Mouse (Mus musculus): ENCODE measurements around the gene Zbtb44. TPM values are rescaled to one million over a fixed set of nuclear protein-coding genes. Genes with fewer than 3 reads are reported as not detected.

Gene Zbtb44
- polyA plus RNA-seq, 1 experiment from 2014 or later: 5.3 TPM

DNA sequence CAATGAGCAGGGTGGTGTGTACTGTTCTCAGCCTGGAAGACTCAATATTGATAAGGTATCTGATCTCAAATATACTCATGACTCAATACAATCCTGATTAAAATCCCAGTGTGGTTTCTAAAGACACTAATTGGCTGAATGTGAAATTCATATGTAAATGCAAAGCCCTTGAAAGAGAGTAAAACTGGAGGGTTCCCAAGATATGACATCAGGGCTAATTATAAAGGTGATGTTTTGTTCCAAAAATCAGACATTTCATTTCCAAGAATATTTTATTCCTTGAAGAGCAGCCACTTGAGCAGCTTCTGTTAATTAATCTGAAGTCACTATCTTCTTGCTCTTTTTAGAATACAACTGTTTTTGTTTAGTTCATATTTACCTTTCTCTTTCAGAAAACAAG is 85.1 kb downstream of the Zbtb44 start:
- Histone ChIP-seq H3K27ac (replicated peaks; ENCODE audit: low read depth, low read length) (no peak overlapping the region), H3K9me3 (ENCODE audit: control insufficient read depth, low read length) (no peaks in the 10 kb centered on the region), H3K4me1 (ENCODE audit: control insufficient read depth, insufficient read depth, low read length) (no peaks in the 10 kb centered on the region), H3K4me2 (ENCODE audit: low read length) (no peak overlapping the region), H3K36me3 (ENCODE audit: control insufficient read depth, insufficient read depth, low read length) (no peaks in the 10 kb centered on the region), H3K4me3 (replicated peaks; ENCODE audit: low read depth, low read length) (no peak overlapping the region), H3K9ac (replicated peaks; ENCODE audit: low read length) (no peak overlapping the region), H3K27me3 (ENCODE audit: control insufficient read depth, insufficient read depth, low read length) (no peaks in the 10 kb centered on the region)
- DNase-seq (no peak), ATAC-seq (ENCODE audit: low FRiP score, low TSS enrichment) (no peak)

DNA sequence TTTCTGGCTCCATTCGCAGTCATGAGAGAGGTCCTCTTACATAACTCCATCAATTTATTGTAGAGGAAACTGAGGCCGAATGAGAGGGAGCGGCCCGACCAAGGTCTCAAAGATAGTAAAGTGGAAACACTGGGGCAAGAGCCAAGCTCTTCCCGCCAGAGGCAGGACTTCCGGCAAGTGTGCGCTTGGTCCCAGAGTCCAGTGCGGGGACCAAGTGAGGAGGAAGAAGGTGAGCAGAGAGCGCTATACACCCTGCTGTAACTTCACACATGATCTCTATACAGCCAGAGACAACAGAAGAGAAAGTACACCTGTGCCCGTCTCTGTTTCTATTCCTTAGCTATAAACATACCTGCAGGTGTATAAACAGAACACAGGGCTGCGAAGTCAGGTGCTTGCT is 86.6 kb downstream of the Zbtb44 start:
- Histone ChIP-seq H3K27ac (replicated peaks; ENCODE audit: low read depth, low read length) (no peak overlapping the region), H3K9ac (replicated peaks; ENCODE audit: low read length) (no peak overlapping the region), H3K4me2 (ENCODE audit: low read length) (no peak overlapping the region), H3K36me3 (ENCODE audit: control insufficient read depth, insufficient read depth, low read length) (no peaks in the 10 kb centered on the region), H3K4me1 (ENCODE audit: control insufficient read depth, insufficient read depth, low read length) (no peaks in the 10 kb centered on the region), H3K27me3 (ENCODE audit: control insufficient read depth, insufficient read depth, low read length) (no peaks in the 10 kb centered on the region), H3K4me3 (replicated peaks; ENCODE audit: low read depth, low read length) (no peak overlapping the region), H3K9me3 (ENCODE audit: control insufficient read depth, low read length) (no peaks in the 10 kb centered on the region)
- ATAC-seq (ENCODE audit: low FRiP score, low TSS enrichment): no peak
- WGBS: 95% methylated on average over 11 of the region's 11 CpGs
- no peak for DNase-seq

DNA sequence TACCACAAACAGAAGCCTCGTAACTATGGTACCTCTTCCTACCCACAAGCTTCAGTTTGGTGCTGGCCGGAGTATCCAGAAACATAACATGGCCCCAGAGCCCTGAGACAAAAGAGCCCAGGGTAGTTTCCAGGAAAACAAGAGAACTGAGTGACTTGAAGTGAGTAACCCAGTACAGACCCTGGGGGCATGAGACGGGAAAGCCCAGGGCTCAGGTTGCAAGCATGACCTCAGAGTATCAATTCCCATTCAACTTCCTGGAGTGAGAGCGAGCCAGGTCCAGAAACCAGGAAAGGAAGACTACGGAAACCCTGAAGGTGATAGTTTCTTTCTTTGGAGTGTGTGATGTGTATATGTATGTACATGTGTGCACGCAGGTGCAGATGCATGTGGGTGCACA is 87.0 kb downstream of the Zbtb44 start:
- Histone ChIP-seq H3K9me3 (ENCODE audit: control insufficient read depth, low read length) (no peaks in the 10 kb centered on the region), H3K4me2 (ENCODE audit: low read length) (no peak overlapping the region), H3K4me3 (replicated peaks; ENCODE audit: low read depth, low read length) (no peak overlapping the region), H3K4me1 (ENCODE audit: control insufficient read depth, insufficient read depth, low read length) (no peaks in the 10 kb centered on the region), H3K27ac (replicated peaks; ENCODE audit: low read depth, low read length) (no peak overlapping the region), H3K27me3 (ENCODE audit: control insufficient read depth, insufficient read depth, low read length) (no peaks in the 10 kb centered on the region), H3K36me3 (ENCODE audit: control insufficient read depth, insufficient read depth, low read length) (no peaks in the 10 kb centered on the region), H3K9ac (replicated peaks; ENCODE audit: low read length) (no peak overlapping the region)
- DNase-seq (no peak), ATAC-seq (ENCODE audit: low FRiP score, low TSS enrichment) (no peak)
- WGBS: 94% methylated on average over 6 of the region's 6 CpGs

DNA sequence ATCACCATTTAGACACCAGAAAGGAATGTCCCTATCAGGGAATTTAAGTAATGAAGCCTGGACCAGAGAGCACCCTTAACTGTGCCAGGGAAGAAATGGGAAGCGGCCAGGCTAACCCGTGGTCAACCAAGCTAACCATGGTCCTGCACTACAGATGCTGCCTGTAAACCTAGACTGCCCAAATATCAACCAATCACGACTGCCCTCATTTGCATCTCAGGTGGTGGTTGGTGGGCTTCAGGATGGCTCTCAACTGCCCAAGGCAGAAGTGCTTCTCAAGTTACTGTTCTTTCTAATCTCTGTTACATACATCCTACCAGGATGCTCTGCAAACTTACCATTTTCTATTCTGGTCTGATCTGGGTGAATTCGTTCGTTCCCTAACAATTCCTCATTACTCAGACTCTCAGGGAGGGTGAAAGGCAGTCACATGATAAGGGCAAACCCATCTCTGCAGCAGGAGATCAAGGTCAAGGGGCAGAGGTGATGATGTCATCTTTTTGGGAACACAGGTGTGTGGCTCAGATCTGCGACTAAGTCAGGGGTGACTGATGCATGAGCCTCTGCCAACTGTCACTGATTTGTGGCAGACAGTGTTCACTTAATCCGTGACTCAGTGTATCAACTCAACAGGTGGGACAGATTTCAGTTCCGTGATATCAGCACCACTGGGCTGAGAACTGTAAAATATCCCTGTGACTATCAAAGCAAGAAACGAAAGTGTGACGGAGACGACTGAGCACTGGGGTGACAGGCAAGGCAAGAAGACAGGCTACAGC is 88.3 kb downstream of the Zbtb44 start:
- H3K4me2 ChIP-seq (ENCODE audit: low read length): no peak overlapping the region
- H3K4me1 ChIP-seq (ENCODE audit: control insufficient read depth, insufficient read depth, low read length): no peaks in the 10 kb centered on the region
- no peak for ATAC-seq (ENCODE audit: low FRiP score, low TSS enrichment)
- H3K9me3 ChIP-seq (ENCODE audit: control insufficient read depth, low read length): no peaks in the 10 kb centered on the region
- no peaks in the 10 kb centered on the region for H3K27me3 ChIP-seq (ENCODE audit: control insufficient read depth, insufficient read depth, low read length)
- DNase-seq: peak; percentile 12
- no peak overlapping the region for H3K27ac ChIP-seq (replicated peaks; ENCODE audit: low read depth, low read length)
- no peak overlapping the region for H3K9ac ChIP-seq (replicated peaks; ENCODE audit: low read length)
- no peak overlapping the region for H3K4me3 ChIP-seq (replicated peaks; ENCODE audit: low read depth, low read length)
- 45% methylated on average over 11 of the region's 11 CpGs for WGBS
- no peaks in the 10 kb centered on the region for H3K36me3 ChIP-seq (ENCODE audit: control insufficient read depth, insufficient read depth, low read length)

DNA sequence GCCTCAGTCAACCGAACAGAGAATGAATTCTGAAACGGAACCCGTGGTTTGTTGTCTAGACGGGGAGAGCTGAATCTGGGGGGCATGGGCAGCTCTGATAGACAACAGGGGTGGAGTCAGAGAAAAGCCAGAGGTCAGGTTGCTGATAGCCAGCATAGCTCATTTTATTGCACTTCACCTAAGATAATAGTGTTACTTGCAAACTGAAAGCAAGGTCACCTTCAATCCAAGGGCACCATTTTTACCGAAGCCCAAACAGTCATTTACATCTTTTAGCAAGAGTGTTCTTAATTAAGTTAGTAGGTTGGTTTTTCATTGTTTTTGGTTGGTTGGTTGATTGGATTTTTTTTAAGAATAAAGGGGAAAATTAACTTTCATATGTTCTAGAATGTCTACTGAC is 89.0 kb downstream of the Zbtb44 start:
- no peak overlapping the region for H3K4me2 ChIP-seq (ENCODE audit: low read length)
- H3K27ac ChIP-seq (replicated peaks; ENCODE audit: low read depth, low read length): no peak overlapping the region
- H3K36me3 ChIP-seq (ENCODE audit: control insufficient read depth, insufficient read depth, low read length): no peaks in the 10 kb centered on the region
- no peak for ATAC-seq (ENCODE audit: low FRiP score, low TSS enrichment)
- H3K4me3 ChIP-seq (replicated peaks; ENCODE audit: low read depth, low read length): no peak overlapping the region
- no peaks in the 10 kb centered on the region for H3K27me3 ChIP-seq (ENCODE audit: control insufficient read depth, insufficient read depth, low read length)
- no peaks in the 10 kb centered on the region for H3K9me3 ChIP-seq (ENCODE audit: control insufficient read depth, low read length)
- DNase-seq: no peak
- no peak overlapping the region for H3K9ac ChIP-seq (replicated peaks; ENCODE audit: low read length)
- 82% methylated on average over 5 of the region's 5 CpGs for WGBS
- no peaks in the 10 kb centered on the region for H3K4me1 ChIP-seq (ENCODE audit: control insufficient read depth, insufficient read depth, low read length)

DNA sequence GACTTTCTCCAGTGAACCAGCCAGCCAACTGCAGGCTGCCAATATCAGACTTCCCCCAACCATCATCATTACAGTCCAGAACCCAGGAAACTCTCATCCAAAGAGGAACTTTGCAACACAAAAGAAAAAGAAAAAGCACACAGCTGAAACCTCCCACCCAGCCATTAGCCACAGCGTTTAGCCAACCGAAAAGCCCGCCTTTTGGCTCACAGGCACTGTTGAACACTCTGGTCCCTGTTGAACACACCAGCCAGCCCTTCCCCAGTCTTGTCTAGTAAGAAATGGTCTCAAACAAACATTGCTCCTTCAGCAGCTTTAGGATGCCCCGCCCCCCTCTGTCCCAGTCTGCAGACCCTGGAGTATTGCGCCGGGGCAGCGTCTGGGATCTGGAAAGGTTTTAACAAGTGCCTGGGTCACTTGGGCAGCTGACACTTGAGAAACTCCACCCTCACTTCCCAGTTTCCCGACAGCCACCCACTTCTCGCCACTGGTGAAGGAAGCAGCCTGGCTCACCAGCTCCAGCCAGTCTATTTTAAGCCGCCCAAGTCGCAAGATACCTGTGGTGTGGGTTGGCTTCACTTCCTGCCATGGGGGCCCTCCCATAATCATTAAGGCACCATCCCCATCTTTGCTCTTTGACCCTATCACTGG is 89.6 kb downstream of the Zbtb44 start:
- DNase-seq (no peak), ATAC-seq (ENCODE audit: low FRiP score, low TSS enrichment) (no peak)
- H3K4me2 ChIP-seq (ENCODE audit: low read length): no peak overlapping the region
- no peak overlapping the region for H3K9ac ChIP-seq (replicated peaks; ENCODE audit: low read length)
- no peak overlapping the region for H3K27ac ChIP-seq (replicated peaks; ENCODE audit: low read depth, low read length)
- no peaks in the 10 kb centered on the region for H3K36me3 ChIP-seq (ENCODE audit: control insufficient read depth, insufficient read depth, low read length)
- H3K9me3 ChIP-seq (ENCODE audit: control insufficient read depth, low read length): no peaks in the 10 kb centered on the region
- no peak overlapping the region for H3K4me3 ChIP-seq (replicated peaks; ENCODE audit: low read depth, low read length)
- WGBS: 72% methylated on average over 11 of the region's 11 CpGs
- H3K27me3 ChIP-seq (ENCODE audit: control insufficient read depth, insufficient read depth, low read length): no peaks in the 10 kb centered on the region
- no peaks in the 10 kb centered on the region for H3K4me1 ChIP-seq (ENCODE audit: control insufficient read depth, insufficient read depth, low read length)

DNA sequence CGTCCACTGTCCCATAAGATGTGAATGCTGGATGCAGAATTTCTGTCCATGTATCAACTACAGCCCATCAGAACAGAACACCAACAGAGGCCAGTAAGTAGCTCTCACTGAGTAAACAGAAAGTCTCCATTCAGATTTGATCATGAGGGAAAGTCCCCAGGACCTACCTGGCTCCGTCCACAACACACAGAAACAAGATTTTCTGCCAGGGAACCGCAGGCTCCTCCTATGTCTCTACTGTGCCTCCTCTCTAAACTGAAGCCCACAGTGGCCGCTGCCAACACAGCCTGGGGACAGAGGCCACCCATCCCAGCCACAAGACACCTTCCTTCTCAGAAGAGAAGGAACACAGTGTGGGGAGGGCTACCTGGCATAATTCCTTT is 90.1 kb downstream of the Zbtb44 start:
- 81% methylated on average over 4 of the region's 4 CpGs for WGBS
- no peak overlapping the region for H3K4me3 ChIP-seq (replicated peaks; ENCODE audit: low read depth, low read length)
- no peak for DNase-seq
- H3K27me3 ChIP-seq (ENCODE audit: control insufficient read depth, insufficient read depth, low read length): no peaks in the 10 kb centered on the region
- no peaks in the 10 kb centered on the region for H3K36me3 ChIP-seq (ENCODE audit: control insufficient read depth, insufficient read depth, low read length)
- no peak overlapping the region for H3K4me2 ChIP-seq (ENCODE audit: low read length)
- H3K27ac ChIP-seq (replicated peaks; ENCODE audit: low read depth, low read length): no peak overlapping the region
- H3K9me3 ChIP-seq (ENCODE audit: control insufficient read depth, low read length): no peaks in the 10 kb centered on the region
- no peak overlapping the region for H3K9ac ChIP-seq (replicated peaks; ENCODE audit: low read length)
- H3K4me1 ChIP-seq (ENCODE audit: control insufficient read depth, insufficient read depth, low read length): no peaks in the 10 kb centered on the region
- ATAC-seq (ENCODE audit: low FRiP score, low TSS enrichment): no peak

DNA sequence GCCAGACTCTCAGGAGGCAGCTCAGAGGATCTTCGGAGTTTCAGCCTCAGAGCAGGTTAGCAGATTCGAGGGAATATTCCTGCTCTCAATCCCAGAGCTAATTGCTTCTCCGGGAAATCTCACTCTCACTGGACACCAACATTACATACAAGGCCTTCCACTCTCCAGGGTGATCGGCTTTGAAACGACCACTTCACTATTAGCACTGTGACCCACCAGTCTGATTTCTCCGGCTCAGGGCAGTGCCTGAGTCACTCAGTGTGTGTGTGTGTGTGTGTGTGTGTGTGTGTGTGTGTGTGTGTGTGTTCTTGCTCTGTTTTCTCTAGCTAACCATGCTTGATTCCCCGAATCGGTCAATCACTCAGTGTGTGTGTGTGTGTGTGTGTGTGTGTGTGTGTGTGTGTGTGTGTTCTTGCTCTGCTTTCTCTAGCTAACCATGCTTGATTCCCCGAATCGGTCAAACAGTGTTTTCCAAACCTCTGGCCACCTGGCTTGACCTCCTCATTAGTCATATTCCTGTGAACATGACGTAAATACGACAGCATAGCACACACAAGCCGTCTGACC is 92.1 kb downstream of the Zbtb44 start:
- no peak overlapping the region for H3K4me2 ChIP-seq (ENCODE audit: low read length)
- DNase-seq (peak; percentile 33), ATAC-seq (ENCODE audit: low FRiP score, low TSS enrichment) (no peak)
- H3K9me3 ChIP-seq (ENCODE audit: control insufficient read depth, low read length): no peaks in the 10 kb centered on the region
- 71% methylated on average over 13 of the region's 13 CpGs for WGBS
- H3K4me3 ChIP-seq (replicated peaks; ENCODE audit: low read depth, low read length): no peak overlapping the region
- no peaks in the 10 kb centered on the region for H3K27me3 ChIP-seq (ENCODE audit: control insufficient read depth, insufficient read depth, low read length)
- H3K36me3 ChIP-seq (ENCODE audit: control insufficient read depth, insufficient read depth, low read length): no peaks in the 10 kb centered on the region
- H3K4me1 ChIP-seq (ENCODE audit: control insufficient read depth, insufficient read depth, low read length): no peaks in the 10 kb centered on the region
- 0 out of 2 replicates have a peak overlapping the region, but pooled peaks have one; percentile 37 for H3K27ac ChIP-seq (replicated peaks; ENCODE audit: low read depth, low read length)
- no peak overlapping the region for H3K9ac ChIP-seq (replicated peaks; ENCODE audit: low read length)

All from midbrain, embryonic 14.5 days (tissue).